Mouse (Mus musculus): ENCODE results near the gene Mroh9.

DNA sequence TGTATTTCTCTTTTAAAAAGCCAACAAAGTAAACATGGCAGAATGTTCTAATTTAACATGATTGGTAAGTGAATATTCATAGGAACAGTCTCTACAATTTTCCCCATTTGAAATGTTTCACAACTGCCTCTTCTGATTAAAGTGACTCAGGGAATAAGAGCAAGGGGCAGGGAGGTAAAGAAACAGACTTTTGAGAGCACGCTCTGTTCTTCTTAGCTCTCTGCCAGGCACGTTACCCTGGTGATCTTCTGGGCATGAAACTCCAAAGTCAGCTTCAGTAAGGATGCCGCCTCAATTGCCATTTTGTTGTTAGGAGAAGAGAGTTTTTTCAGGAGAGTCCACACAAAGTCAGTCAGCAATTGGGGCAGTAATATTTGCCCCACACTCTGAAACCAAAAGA lies 25.1 kb downstream of the Mroh9 start:
- TF ChIP-seq EP300 (IDR thresholded peaks at IDR 0.05; ENCODE audit: low read depth): no peak
- TF ChIP-seq CTCF (IDR thresholded peaks at IDR 0.05; ENCODE audit: low read depth): no peak
